Mouse (Mus musculus) kidney, adult 10 weeks (tissue): ENCODE measurements around the gene Kif22. TPM values are rescaled to one million over a fixed set of nuclear protein-coding genes. Genes with fewer than 3 reads are reported as not detected.

ENCODE experiments used
- polyA plus RNA-seq: library from polyadenylated mRNA; stranded (reverse); fragments of 350-450 nt; fragmentation: Illumina TruSeq; extraction: RNeasy Lipid Tissue Mini Kit (QIAGEN cat#74804); gene quantifications from one replicate; pipeline ENCODE4 v1.2.3, GENCODE M21; 2014; ENCODE audit warnings: low read depth, low replicate concordance

Kif22 gene
- polyA plus RNA-seq: not detected

GRCm38 (mm10) chr7:127041851-127042672 is at the start of gene Kif22:
Gene Kif22, minus strand, starts transcription at chr7:127042471.

GRCm38 (mm10) chr7:127091114-127091896 is 49.0 kb upstream of the Kif22 start, which contains the start of gene AI467606:
Gene AI467606, plus strand, starts transcription at chr7:127091359.

DNA sequence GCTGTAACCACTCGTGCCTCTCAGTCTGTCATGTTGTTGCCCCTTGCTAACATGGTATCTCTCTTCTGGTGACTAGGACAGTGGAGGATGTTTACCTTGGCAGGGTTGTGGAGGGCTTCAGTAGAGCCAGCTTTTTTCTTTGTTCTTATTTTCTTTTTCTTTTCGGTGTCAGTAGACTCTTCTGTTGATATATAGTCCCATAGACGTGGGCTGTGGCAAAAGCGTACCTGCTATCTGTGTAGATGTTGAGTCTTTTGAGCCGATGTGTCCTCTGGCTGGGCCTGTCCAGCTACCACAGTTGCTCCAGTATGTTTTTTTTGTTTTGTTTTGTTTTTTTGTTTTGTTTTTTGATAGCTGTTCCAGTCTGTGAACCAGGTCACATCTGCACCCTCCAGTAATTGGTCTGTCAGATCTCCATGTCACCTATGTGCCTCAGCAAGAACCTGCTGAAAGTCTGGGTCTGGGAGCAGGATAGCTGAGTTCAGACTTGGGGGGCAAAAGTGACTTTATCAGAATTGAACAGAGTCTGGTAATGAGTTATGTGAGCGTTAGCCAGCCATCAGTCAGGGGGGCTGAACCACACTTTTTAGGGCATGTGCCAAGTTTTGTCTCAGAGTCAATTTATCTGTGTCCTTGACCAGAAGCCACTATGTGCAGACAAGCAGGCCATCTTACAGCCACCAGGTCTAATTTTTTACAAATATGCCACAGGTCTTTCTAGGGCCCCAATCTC is 45.2 kb upstream of the Kif22 start, which contains the start of gene Zg16:
Zg16 (minus strand) TSS at position 51 of the 733 bp plus-strand sequence.

GRCm38 (mm10) chr7:127026984-127027726 is 15.1 kb downstream of the Kif22 start, which contains the start of gene Maz:
Gene Maz, minus strand, starts transcription at chr7:127027037.

GRCm38 (mm10) chr7:127020901-127021562 is 21.2 kb downstream of the Kif22 start, which contains the start of the genes Gm42742 and Prrt2:
Gene Gm42742, minus strand, starts transcription at chr7:127021097.
Gene Prrt2, minus strand, starts transcription at chr7:127021211.

DNA sequence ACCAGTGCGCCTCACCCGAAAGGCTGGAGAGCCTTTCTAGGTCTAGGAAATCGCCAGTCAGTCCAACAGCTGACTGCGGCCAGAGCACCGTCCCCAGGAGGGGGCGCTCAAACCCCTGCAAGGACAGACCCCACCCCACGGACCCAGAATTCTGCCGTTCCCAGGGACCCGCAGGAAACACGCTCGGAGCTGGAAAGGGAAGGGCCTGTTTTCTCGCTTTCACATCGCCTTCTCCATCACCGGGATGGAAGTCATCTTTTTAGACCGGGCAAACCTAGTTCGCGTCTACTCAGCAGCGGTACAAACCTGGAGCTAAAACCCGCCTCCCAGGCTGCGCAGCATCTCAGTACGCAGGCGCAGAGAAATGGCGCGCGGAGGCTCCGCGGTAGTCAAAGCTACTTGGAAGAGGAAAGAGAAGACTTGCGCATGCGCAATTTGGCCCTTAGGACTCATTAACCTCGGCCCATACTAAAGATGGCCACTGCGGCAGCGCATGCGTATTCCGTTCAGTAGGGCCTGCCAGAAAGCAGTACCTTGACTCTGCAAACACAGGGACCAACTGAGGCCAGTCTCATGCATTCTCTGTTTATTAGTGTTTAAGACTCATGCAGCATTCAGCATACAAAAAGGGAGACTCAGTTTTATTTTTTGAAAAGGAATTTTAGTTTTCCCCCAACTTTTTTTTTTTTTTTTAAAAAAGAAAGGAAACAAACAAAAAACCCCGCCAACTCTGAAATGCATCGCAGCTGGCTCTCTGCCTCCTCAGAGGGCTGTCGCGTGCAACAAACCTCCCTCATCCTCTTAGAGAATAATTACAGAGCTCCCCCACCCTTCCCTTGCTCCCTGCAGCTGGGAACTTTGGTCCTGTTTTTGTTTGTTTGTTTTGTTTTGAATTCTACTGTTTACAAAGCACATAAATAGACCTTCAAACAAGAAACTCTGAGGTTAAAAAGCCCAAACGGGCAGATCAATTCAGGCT is 25.0 kb downstream of the Kif22 start, which contains the start of gene Pagr1a:
Pagr1a (minus strand) TSS at position 382 of the 979 bp plus-strand sequence.

GRCm38 (mm10) chr7:127016481-127016485 is 26.0 kb downstream of the Kif22 start, which contains the start of gene Pagr1b:
Gene Pagr1b, minus strand, starts transcription at chr7:127016484.

DNA sequence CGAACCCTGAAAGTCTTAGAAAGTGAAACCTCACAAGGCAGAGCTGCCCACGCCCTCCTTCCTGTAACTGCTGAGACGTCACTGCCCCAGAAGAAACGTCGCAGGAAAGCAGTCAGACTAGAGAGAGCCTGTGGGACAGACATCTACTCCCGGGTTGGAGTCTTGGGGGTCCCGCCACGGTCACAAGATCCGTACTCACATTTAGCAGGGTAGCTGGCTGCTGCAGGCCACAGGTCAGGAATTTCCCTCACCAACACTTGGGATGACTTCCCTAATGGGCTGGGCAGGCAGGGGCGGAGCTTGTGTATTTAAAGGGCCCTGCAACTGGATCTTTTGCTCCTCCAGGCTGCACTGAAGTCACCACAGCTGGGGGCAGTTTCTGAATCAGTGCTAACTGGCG is 28.0 kb downstream of the Kif22 start, which contains the start of gene Mvp:
Mvp (minus strand) TSS at position 302 of the 400 bp plus-strand sequence.

Other genes starting within 250 kb of the Kif22 start
- gene Ppp4c, start 250.0 kb downstream of the Kif22 start, polyA plus RNA-seq: 29.0 TPM
- not detected for gene Fam57b, start 244.8 kb downstream of the Kif22 start, polyA plus RNA-seq
- not detected for gene 4930451I11Rik, start 210.8 kb downstream of the Kif22 start, polyA plus RNA-seq
- not detected for gene Doc2a, start 195.1 kb downstream of the Kif22 start, polyA plus RNA-seq
- gene Hirip3, start 180.5 kb downstream of the Kif22 start, polyA plus RNA-seq: 10.3 TPM
- 10.2 TPM for gene Ino80e, start 180.1 kb downstream of the Kif22 start, polyA plus RNA-seq
- gene Taok2, start 157.8 kb downstream of the Kif22 start, polyA plus RNA-seq: 6.5 TPM
- 6.4 TPM for gene Tmem219, start 119.6 kb downstream of the Kif22 start, polyA plus RNA-seq
- gene Kctd13, start 113.6 kb downstream of the Kif22 start, polyA plus RNA-seq: 1.1 TPM
- not detected for gene Asphd1, start 92.9 kb downstream of the Kif22 start, polyA plus RNA-seq
- not detected for gene Sez6l2, start 91.9 kb downstream of the Kif22 start, polyA plus RNA-seq
- 10.3 TPM for gene Cdipt, start 66.6 kb downstream of the Kif22 start, polyA plus RNA-seq
- gene Cdiptos, start 66.4 kb downstream of the Kif22 start, polyA plus RNA-seq: not detected
- 0.53 TPM for gene Mvp, start 27.9 kb downstream of the Kif22 start, polyA plus RNA-seq
- not detected for gene Pagr1b, start 26.0 kb downstream of the Kif22 start, polyA plus RNA-seq
- not detected for gene Pagr1a, start 25.1 kb downstream of the Kif22 start, polyA plus RNA-seq
- gene Gm42742, start 21.4 kb downstream of the Kif22 start, polyA plus RNA-seq: 0.61 TPM
- gene Prrt2, start 21.3 kb downstream of the Kif22 start, polyA plus RNA-seq: not detected
- gene Maz, start 15.4 kb downstream of the Kif22 start, polyA plus RNA-seq: 15.0 TPM
- gene Zg16, start 44.9 kb upstream of the Kif22 start, polyA plus RNA-seq: not detected
- gene AI467606, start 48.9 kb upstream of the Kif22 start, polyA plus RNA-seq: 0.73 TPM
- gene Qprt, start 79.8 kb upstream of the Kif22 start, polyA plus RNA-seq: 22.6 TPM
- gene Spn, start 95.4 kb upstream of the Kif22 start, polyA plus RNA-seq: 0.65 TPM
- gene Cd2bp2, start 153.6 kb upstream of the Kif22 start, polyA plus RNA-seq: 11.2 TPM
- 1.9 TPM for gene Tbc1d10b, start 166.0 kb upstream of the Kif22 start, polyA plus RNA-seq
- gene Mylpf, start 166.4 kb upstream of the Kif22 start, polyA plus RNA-seq: not detected
- gene Zfp553, start 190.6 kb upstream of the Kif22 start, polyA plus RNA-seq: 1.3 TPM
- not detected for gene Sept1, start 190.7 kb upstream of the Kif22 start, polyA plus RNA-seq
- gene Zfp771, start 201.8 kb upstream of the Kif22 start, polyA plus RNA-seq: not detected
- not detected for gene Dctpp1, start 218.2 kb upstream of the Kif22 start, polyA plus RNA-seq
- gene Sephs2, start 231.6 kb upstream of the Kif22 start, polyA plus RNA-seq: 208 TPM